Mouse (Mus musculus): ENCODE measurements around the gene Gfy.

GRCm38 (mm10) chr7:45153586-45153985 lies 25.8 kb downstream of the Gfy start:
- TF ChIP-seq CTCF (IDR thresholded peaks at IDR 0.05; ENCODE audit: low read depth) = no peak
- no peak for TF ChIP-seq EP300 (optimal IDR thresholded peaks at IDR 0.05)
